Mouse (Mus musculus) heart, postnatal 10 days (tissue): ENCODE results near the gene Fhdc1. TPM values are rescaled to one million over a fixed set of nuclear protein-coding genes. Genes with fewer than 3 reads are reported as not detected.

Experiments
- DNase-seq, 2 experiments: peaks; one replicate each; pipeline ENCODE4 v3.0.0; 2021
- intact Hi-C: fragments of 180-260 bp; cut with DNase I; formaldehyde crosslinking; loops from one replicate; pipeline ENCODE4 v1.15.1; 2025
- total RNA-seq, 2 experiments: library from RNA; stranded (reverse); gene quantifications; 2 replicates each; pipeline ENCODE4 v1.2.3; 2021

Gene Fhdc1
- total RNA-seq, 2 experiments from 2014 or later, result 0.41 to 1.2 TPM

GRCm38 (mm10) chr3:84436947-84437346, 43.3 kb downstream of the Fhdc1 start:
- no peak for DNase-seq
- intact Hi-C loops, result no loop called here

- intact Hi-C loops, result no loop called here
- peak; percentile 57 to 61 for DNase-seq
Observed at GRCm38 (mm10) chr3:84435288-84436043, 44.8 kb downstream of the Fhdc1 start.

GRCm38 (mm10) chr3:84432797-84433445, 47.3 kb downstream of the Fhdc1 start:
- no peak for DNase-seq
- intact Hi-C loops, result no loop called here

- intact Hi-C loops, result no loop called here
- DNase-seq, result no peak
Observed at GRCm38 (mm10) chr3:84431257-84431656, 49.0 kb downstream of the Fhdc1 start.

- intact Hi-C loops, result no loop called here
- no peak for DNase-seq
Observed at GRCm38 (mm10) chr3:84430152-84430551, 50.1 kb downstream of the Fhdc1 start.

- intact Hi-C loops, result no loop called here
- DNase-seq, result peak in 1 of 2 experiments; percentile 34
Observed at GRCm38 (mm10) chr3:84428994-84429725, 51.1 kb downstream of the Fhdc1 start.

- no peak for DNase-seq
- intact Hi-C loops, result no loop called here
Observed at GRCm38 (mm10) chr3:84427779-84428178, 52.5 kb downstream of the Fhdc1 start.

- DNase-seq, result no peak
- intact Hi-C loops, result no loop called here
Observed at GRCm38 (mm10) chr3:84422340-84422739, 57.9 kb downstream of the Fhdc1 start.

- DNase-seq, result no peak
- intact Hi-C loops, result loop anchor here (5.0 kb wide), 1 partner anchor 63 kb away; no protein-coding TSS in a partner anchor
Observed at GRCm38 (mm10) chr3:84413868-84414267, 66.4 kb downstream of the Fhdc1 start.

- intact Hi-C loops, result loop anchor here (5.0 kb wide), 1 partner anchor 64 kb away; no protein-coding TSS in a partner anchor
- no peak for DNase-seq
Observed at GRCm38 (mm10) chr3:84412920-84413319, 67.3 kb downstream of the Fhdc1 start.

- intact Hi-C loops, result no loop called here
- no peak for DNase-seq
Observed at GRCm38 (mm10) chr3:84409474-84409862, 70.8 kb downstream of the Fhdc1 start.

GRCm38 (mm10) chr3:84408756-84409473, 71.3 kb downstream of the Fhdc1 start:
- intact Hi-C loops, result no loop called here

GRCm38 (mm10) chr3:84405523-84405922, 74.7 kb downstream of the Fhdc1 start:
- DNase-seq, result no peak
- intact Hi-C loops, result no loop called here

More at GRCm38 (mm10) chr3:84408756-84409473, 71.3 kb downstream of the Fhdc1 start:
- no peak for DNase-seq

- peak; percentile 58 to 59 for DNase-seq
- intact Hi-C loops, result no loop called here
Observed at GRCm38 (mm10) chr3:84403389-84403788, 76.8 kb downstream of the Fhdc1 start.

GRCm38 (mm10) chr3:84402716-84403115, 77.5 kb downstream of the Fhdc1 start:
- intact Hi-C loops, result no loop called here

GRCm38 (mm10) chr3:84397976-84398375, 82.3 kb downstream of the Fhdc1 start:
- no peak for DNase-seq
- intact Hi-C loops, result no loop called here

More at GRCm38 (mm10) chr3:84402716-84403115, 77.5 kb downstream of the Fhdc1 start:
- no peak for DNase-seq

GRCm38 (mm10) chr3:84396240-84396639, 84.0 kb downstream of the Fhdc1 start:
- DNase-seq, result no peak
- intact Hi-C loops, result no loop called here

- intact Hi-C loops, result no loop called here
- DNase-seq, result no peak
Observed at GRCm38 (mm10) chr3:84395840-84396239, 84.4 kb downstream of the Fhdc1 start.

- DNase-seq, result no peak
- intact Hi-C loops, result loop anchor here (5.0 kb wide), 1 partner anchor 38 kb away; no protein-coding TSS in a partner anchor
Observed at GRCm38 (mm10) chr3:84394841-84395447, 85.3 kb downstream of the Fhdc1 start.
